Mouse (Mus musculus) forebrain, embryonic 12.5 days (tissue): ENCODE measurements around the gene Sgcb. TPM values are rescaled to one million over a fixed set of nuclear protein-coding genes. Genes with fewer than 3 reads are reported as not detected.

Experiments used
- ATAC-seq: fragments of 200-750 bp; cut with Nextera tagmentation; 2 replicates; pipeline ENCODE4 v1.8.0; 2017; ENCODE audit warnings: moderate TSS enrichment; ENCODE audit not compliant: low FRiP score
- H3K27ac ChIP-seq: fragments of 300-500 bp; sonication (generic); 2 replicates; pipeline ENCODE4 v1.5.1; 2016; ENCODE audit warnings: mild to moderate bottlenecking
- H3K27me3 ChIP-seq: fragments of 300-500 bp; sonication (generic); 2 replicates; pipeline ENCODE4 v1.6.1; 2016; ENCODE audit warnings: mild to moderate bottlenecking
- H3K36me3 ChIP-seq: fragments of 300-500 bp; sonication (generic); replicated peaks from 2 replicates; pipeline ENCODE4 v1.6.1; 2016; ENCODE audit warnings: mild to moderate bottlenecking
- H3K4me1 ChIP-seq: fragments of 300-500 bp; sonication (generic); 2 replicates; pipeline ENCODE4 v1.6.1; 2016
- H3K4me2 ChIP-seq: fragments of 300-500 bp; sonication (generic); 2 replicates; pipeline ENCODE4 v1.6.1; 2016; ENCODE audit warnings: mild to moderate bottlenecking, moderate library complexity
- H3K4me3 ChIP-seq: fragments of 300-500 bp; sonication (generic); replicated peaks from 2 replicates; pipeline ENCODE4 v1.5.1; 2016; ENCODE audit warnings: mild to moderate bottlenecking
- H3K9ac ChIP-seq: fragments of 300-500 bp; sonication (generic); 2 replicates; pipeline ENCODE4 v1.6.1; 2016; ENCODE audit warnings: mild to moderate bottlenecking
- H3K9me3 ChIP-seq: fragments of 300-500 bp; sonication (generic); 2 replicates; pipeline ENCODE4 v1.6.1; 2016
- WGBS: fragments of 180-500 bp; shearing (Covaris S2); methylation state at CpG from one replicate; pipeline ENCODE4 v1.1.7; 2016; 5-methylcytosine and 5-hydroxymethylcytosine counted together
- polyA plus RNA-seq: library from polyadenylated mRNA; unstranded; fragments of >200 nt; fragmentation: Nextera tagmentation; extraction: Ambion mirVana; gene quantifications from 2 replicates; pipeline ENCODE4 v1.2.1, GENCODE M21; 2016

The Sgcb gene
- polyA plus RNA-seq, 1 experiment from 2014 or later = 22.1 TPM

GRCm38 (mm10) chr5:73667877-73668276, 20.3 kb upstream of the Sgcb start:
- Histone ChIP-seq H3K4me3 (no peak overlapping the region), H3K36me3 (no peaks in the 10 kb centered on the region), H3K4me1 (no peaks in the 10 kb centered on the region), H3K27me3 (0 out of 2 replicates have a peak, but pooled peaks cover 4% of the 10 kb centered on the region), H3K4me2 (no peak overlapping the region), H3K9me3 (no peaks in the 10 kb centered on the region), H3K27ac (no peak overlapping the region), H3K9ac (no peak overlapping the region)
- WGBS = 86% methylated on average over 2 of the region's 2 CpGs
- ATAC-seq = no peak

- Histone ChIP-seq H3K4me1 (no peaks in the 10 kb centered on the region), H3K9ac (no peak overlapping the region), H3K27me3 (0 out of 2 replicates have a peak, but pooled peaks cover 4% of the 10 kb centered on the region), H3K4me3 (no peak overlapping the region), H3K9me3 (no peaks in the 10 kb centered on the region), H3K36me3 (no peaks in the 10 kb centered on the region), H3K27ac (no peak overlapping the region), H3K4me2 (no peak overlapping the region)
- no peak for ATAC-seq
- 88% methylated on average over 2 of the region's 2 CpGs for WGBS
These were observed 19.1 kb upstream of the Sgcb start for GRCm38 (mm10) chr5:73666695-73667094.

- Histone ChIP-seq H3K27ac (no peak overlapping the region), H3K4me3 (peak overlapping the region; percentile 45), H3K27me3 (peaks cover 72% of the 10 kb centered on the region), H3K36me3 (no peaks in the 10 kb centered on the region), H3K9me3 (no peaks in the 10 kb centered on the region), H3K9ac (no peak overlapping the region), H3K4me1 (peaks cover 30% of the 10 kb centered on the region), H3K4me2 (peak overlapping the region; percentile 83)
- ATAC-seq = no peak
- 1% methylated on average over 4 of the region's 4 CpGs for WGBS
These were observed 4.2 kb upstream of the Sgcb start for GRCm38 (mm10) chr5:73651855-73652201.

GRCm38 (mm10) chr5:73651061-73651854, 3.7 kb upstream of the Sgcb start, which contains the start of gene Spata18:
Gene Spata18 (plus strand): TSS chr5:73651379.
- H3K9ac ChIP-seq = peak within 1 kb of the TSS; percentile 48
- peaks cover 35% of the 10 kb centered on the region for H3K4me1 ChIP-seq
- H3K36me3 ChIP-seq = no peaks in the 10 kb centered on the region
- ATAC-seq = no peak
- WGBS = under 1% methylated on average over 57 of the region's 57 CpGs
- H3K27ac ChIP-seq = no peak within 1 kb of the TSS
- no peaks in the 10 kb centered on the region for H3K9me3 ChIP-seq
- H3K4me3 ChIP-seq = peak within 1 kb of the TSS; percentile 45
- H3K27me3 ChIP-seq = peaks cover 75% of the 10 kb centered on the region
- peak within 1 kb of the TSS; percentile 83 for H3K4me2 ChIP-seq

- Histone ChIP-seq H3K4me3 (peak overlapping the region; percentile 45), H3K36me3 (no peaks in the 10 kb centered on the region), H3K9ac (0 out of 2 replicates have a peak overlapping the region, but pooled peaks have one; percentile 1), H3K27me3 (peaks cover 80% of the 10 kb centered on the region), H3K4me1 (peaks cover 35% of the 10 kb centered on the region), H3K9me3 (no peaks in the 10 kb centered on the region), H3K27ac (no peak overlapping the region), H3K4me2 (peak overlapping the region; percentile 83)
- WGBS = 2% methylated on average over 15 of the region's 15 CpGs
- no peak for ATAC-seq
These were observed 2.9 kb upstream of the Sgcb start for GRCm38 (mm10) chr5:73650365-73650964.

- 81% methylated on average over 4 of the region's 4 CpGs for WGBS
- H3K4me2 ChIP-seq = no peak overlapping the region
- H3K27me3 ChIP-seq = peaks cover 10% of the 10 kb centered on the region
- H3K9me3 ChIP-seq = no peaks in the 10 kb centered on the region
- ATAC-seq = no peak; the same call in 1 of the 2 replicates
- H3K4me1 ChIP-seq = peaks cover 8% of the 10 kb centered on the region; the same call in 1 of the 2 replicates
- no peak overlapping the region for H3K27ac ChIP-seq
- no peak overlapping the region for H3K4me3 ChIP-seq
- H3K36me3 ChIP-seq = peaks cover 16% of the 10 kb centered on the region
- H3K9ac ChIP-seq = no peak overlapping the region
These were observed 5.5 kb downstream of the Sgcb start for GRCm38 (mm10) chr5:73642091-73642490.

- no peak for ATAC-seq
- no peak overlapping the region for H3K4me2 ChIP-seq
- no peaks in the 10 kb centered on the region for H3K9me3 ChIP-seq
- H3K27ac ChIP-seq = no peak overlapping the region
- H3K27me3 ChIP-seq = peaks cover 4% of the 10 kb centered on the region; the same call in 1 of the 2 replicates
- no peak overlapping the region for H3K9ac ChIP-seq
- WGBS = 96% methylated on average over 3 of the region's 3 CpGs
- no peaks in the 10 kb centered on the region for H3K4me1 ChIP-seq
- peaks cover 16% of the 10 kb centered on the region for H3K36me3 ChIP-seq
- no peak overlapping the region for H3K4me3 ChIP-seq
These were observed 6.5 kb downstream of the Sgcb start for GRCm38 (mm10) chr5:73641058-73641457.

GRCm38 (mm10) chr5:73637337-73638107, 10.1 kb downstream of the Sgcb start:
- ATAC-seq = peak; percentile 79
- no peak overlapping the region for H3K9ac ChIP-seq
- no peaks in the 10 kb centered on the region for H3K9me3 ChIP-seq
- no peaks in the 10 kb centered on the region for H3K27me3 ChIP-seq
- 48% methylated on average over 8 of the region's 8 CpGs for WGBS
- no peak overlapping the region for H3K4me3 ChIP-seq
- no peak overlapping the region for H3K4me2 ChIP-seq
- H3K36me3 ChIP-seq = peaks cover 39% of the 10 kb centered on the region
- no peaks in the 10 kb centered on the region for H3K4me1 ChIP-seq
- H3K27ac ChIP-seq = no peak overlapping the region

GRCm38 (mm10) chr5:73633141-73633540, 14.4 kb downstream of the Sgcb start:
- WGBS = 59% methylated on average over 8 of the region's 8 CpGs
- ATAC-seq = peak; percentile 36; the same call in 1 of the 2 replicates
- no peak overlapping the region for H3K4me2 ChIP-seq

GRCm38 (mm10) chr5:73632291-73632690, 15.3 kb downstream of the Sgcb start, which contains the start of gene Lrrc66:
Gene Lrrc66 (minus strand): TSS chr5:73632526.
- Histone ChIP-seq H3K9me3 (no peaks in the 10 kb centered on the region), H3K4me3 (no peak within 1 kb of the TSS), H3K4me1 (peaks cover 9% of the 10 kb centered on the region), H3K27ac (no peak within 1 kb of the TSS), H3K36me3 (peaks cover 22% of the 10 kb centered on the region), H3K9ac (no peak within 1 kb of the TSS), H3K27me3 (no peaks in the 10 kb centered on the region), H3K4me2 (no peak within 1 kb of the TSS)
- 73% methylated on average over 8 of the region's 8 CpGs for WGBS
- ATAC-seq = no peak

More at GRCm38 (mm10) chr5:73633141-73633540, 14.4 kb downstream of the Sgcb start:
- H3K4me1 ChIP-seq = peaks cover 9% of the 10 kb centered on the region
- H3K4me3 ChIP-seq = no peak overlapping the region
- H3K9ac ChIP-seq = no peak overlapping the region
- H3K27me3 ChIP-seq = no peaks in the 10 kb centered on the region
- H3K36me3 ChIP-seq = peaks cover 22% of the 10 kb centered on the region
- no peaks in the 10 kb centered on the region for H3K9me3 ChIP-seq
- H3K27ac ChIP-seq = no peak overlapping the region

GRCm38 (mm10) chr5:73631001-73631558, 16.5 kb downstream of the Sgcb start:
- ATAC-seq = no peak
- WGBS = 32% methylated on average over 10 of the region's 10 CpGs

GRCm38 (mm10) chr5:73630141-73630540, 17.4 kb downstream of the Sgcb start:
- no peak for ATAC-seq
- Histone ChIP-seq H3K9me3 (no peaks in the 10 kb centered on the region), H3K4me3 (no peak overlapping the region), H3K27ac (no peak overlapping the region), H3K4me1 (peaks cover 9% of the 10 kb centered on the region), H3K36me3 (peaks cover 16% of the 10 kb centered on the region), H3K9ac (no peak overlapping the region), H3K27me3 (no peaks in the 10 kb centered on the region), H3K4me2 (no peak overlapping the region)
- WGBS = 85% methylated on average over 5 of the region's 5 CpGs

More at GRCm38 (mm10) chr5:73631001-73631558, 16.5 kb downstream of the Sgcb start:
- no peak overlapping the region for H3K4me3 ChIP-seq
- H3K9me3 ChIP-seq = no peaks in the 10 kb centered on the region
- H3K9ac ChIP-seq = no peak overlapping the region
- H3K4me1 ChIP-seq = peaks cover 9% of the 10 kb centered on the region
- peaks cover 22% of the 10 kb centered on the region for H3K36me3 ChIP-seq
- H3K27ac ChIP-seq = no peak overlapping the region
- no peaks in the 10 kb centered on the region for H3K27me3 ChIP-seq
- H3K4me2 ChIP-seq = no peak overlapping the region
